Mouse (Mus musculus) stomach, embryonic 16.5 days (tissue): Measurements from ENCODE around the gene Rbm24. TPM values are rescaled to one million over a fixed set of nuclear protein-coding genes. Genes with fewer than 3 reads are reported as not detected.

Experiments
- ATAC-seq: fragments of 200-750 bp; cut with Nextera tagmentation; 2 replicates; pipeline ENCODE4 v1.8.0; 2017; ENCODE audit warnings: moderate number of reproducible peaks, moderate TSS enrichment; ENCODE audit not compliant: insufficient read depth, low FRiP score
- H3K27ac ChIP-seq: fragments of 300-500 bp; sonication (generic); 2 replicates; pipeline ENCODE4 v1.5.1; 2014; ENCODE audit warnings: low read length
- H3K27me3 ChIP-seq: fragments of 300-500 bp; sonication (generic); 2 replicates; pipeline ENCODE4 v1.6.1; 2014; ENCODE audit warnings: low read length, control low read depth, mixed read lengths; ENCODE audit not compliant: control insufficient read depth, insufficient read depth
- H3K36me3 ChIP-seq: fragments of 300-500 bp; sonication (generic); 2 replicates; pipeline ENCODE4 v1.6.1; 2014; ENCODE audit warnings: low read length; ENCODE audit not compliant: control insufficient read depth, insufficient read depth
- H3K4me1 ChIP-seq: fragments of 300-500 bp; sonication (generic); 2 replicates; pipeline ENCODE4 v1.6.1; 2014; ENCODE audit warnings: low read length, control low read depth, mixed read lengths; ENCODE audit not compliant: control insufficient read depth, insufficient read depth
- H3K4me2 ChIP-seq: fragments of 300-500 bp; sonication (generic); 2 replicates; pipeline ENCODE4 v1.6.1; 2014; ENCODE audit warnings: low read depth, low read length, mixed read lengths
- H3K4me3 ChIP-seq: fragments of 300-500 bp; sonication (generic); replicated peaks from 2 replicates; pipeline ENCODE4 v1.5.1; 2014; ENCODE audit warnings: mild to moderate bottlenecking, low read length
- H3K9ac ChIP-seq: fragments of 300-500 bp; sonication (generic); 2 replicates; pipeline ENCODE4 v1.6.1; 2014; ENCODE audit warnings: low read length
- H3K9me3 ChIP-seq: fragments of 300-500 bp; sonication (generic); replicated peaks from 2 replicates; pipeline ENCODE4 v1.6.1; 2016; ENCODE audit warnings: low read length, control low read depth; ENCODE audit not compliant: control insufficient read depth
- WGBS: fragments of 180-500 bp; shearing (Covaris S2); extraction: QIAGEN DNeasy Blood & Tissue Kit; methylation state at CpG from one replicate; pipeline ENCODE4 v1.1.7; 2014; 5-methylcytosine and 5-hydroxymethylcytosine counted together
- polyA plus RNA-seq: library from polyadenylated mRNA; unstranded; fragments of >200 nt; fragmentation: Nextera tagmentation; extraction: Ambion mirVana; gene quantifications from 2 replicates; pipeline ENCODE4 v1.2.1, GENCODE M21; 2015

The Rbm24 gene
- polyA plus RNA-seq, 1 experiment from 2014 or later, result 2.0 TPM

GRCm38 (mm10) chr13:46450623-46451022, 32.4 kb downstream of the Rbm24 start:
- Histone ChIP-seq H3K4me2 (no peak overlapping the region), H3K4me1 (no peaks in the 10 kb centered on the region), H3K27ac (no peak overlapping the region), H3K9me3 (no peaks in the 10 kb centered on the region), H3K36me3 (no peaks in the 10 kb centered on the region), H3K4me3 (no peak overlapping the region), H3K9ac (no peak overlapping the region), H3K27me3 (no peaks in the 10 kb centered on the region)
- 0 out of 2 replicates have a peak, but pooled peaks have one; percentile 21 for ATAC-seq
- 56% methylated on average over 7 of the region's 7 CpGs for WGBS

GRCm38 (mm10) chr13:46451548-46451947, 33.3 kb downstream of the Rbm24 start:
- no peak for ATAC-seq
- H3K36me3 ChIP-seq, result no peaks in the 10 kb centered on the region
- H3K4me1 ChIP-seq, result no peaks in the 10 kb centered on the region
- H3K9me3 ChIP-seq, result no peaks in the 10 kb centered on the region
- no peak overlapping the region for H3K4me3 ChIP-seq
- no peak overlapping the region for H3K4me2 ChIP-seq
- H3K9ac ChIP-seq, result no peak overlapping the region
- 53% methylated on average over 3 of the region's 3 CpGs for WGBS
- no peak overlapping the region for H3K27ac ChIP-seq
- H3K27me3 ChIP-seq, result no peaks in the 10 kb centered on the region

GRCm38 (mm10) chr13:46459546-46459945, 41.3 kb downstream of the Rbm24 start:
- H3K27ac ChIP-seq, result no peak overlapping the region
- no peaks in the 10 kb centered on the region for H3K9me3 ChIP-seq
- no peaks in the 10 kb centered on the region for H3K4me1 ChIP-seq
- no peak overlapping the region for H3K4me2 ChIP-seq
- H3K36me3 ChIP-seq, result no peaks in the 10 kb centered on the region
- H3K4me3 ChIP-seq, result no peak overlapping the region
- WGBS, result 92% methylated on average over 10 of the region's 10 CpGs
- H3K9ac ChIP-seq, result no peak overlapping the region
- no peaks in the 10 kb centered on the region for H3K27me3 ChIP-seq
- no peak for ATAC-seq

GRCm38 (mm10) chr13:46462280-46462679, 44.0 kb downstream of the Rbm24 start:
- H3K4me3 ChIP-seq, result no peak overlapping the region
- no peak overlapping the region for H3K27ac ChIP-seq
- no peaks in the 10 kb centered on the region for H3K4me1 ChIP-seq
- no peak overlapping the region for H3K4me2 ChIP-seq
- WGBS, result 91% methylated on average over 4 of the region's 4 CpGs
- no peak for ATAC-seq
- H3K9ac ChIP-seq, result no peak overlapping the region
- no peaks in the 10 kb centered on the region for H3K27me3 ChIP-seq
- H3K36me3 ChIP-seq, result no peaks in the 10 kb centered on the region
- no peaks in the 10 kb centered on the region for H3K9me3 ChIP-seq

- ATAC-seq, result no peak
- no peak overlapping the region for H3K9ac ChIP-seq
- no peaks in the 10 kb centered on the region for H3K36me3 ChIP-seq
Measured at GRCm38 (mm10) chr13:46463764-46464163, 45.5 kb downstream of the Rbm24 start.

GRCm38 (mm10) chr13:46468251-46468650, 50.0 kb downstream of the Rbm24 start:
- Histone ChIP-seq H3K36me3 (no peaks in the 10 kb centered on the region), H3K4me2 (no peak overlapping the region), H3K4me1 (no peaks in the 10 kb centered on the region), H3K27ac (no peak overlapping the region), H3K9me3 (no peaks in the 10 kb centered on the region), H3K9ac (no peak overlapping the region), H3K4me3 (no peak overlapping the region), H3K27me3 (no peaks in the 10 kb centered on the region)
- ATAC-seq, result no peak
- 54% methylated on average over 8 of the region's 8 CpGs for WGBS

More at GRCm38 (mm10) chr13:46463764-46464163, 45.5 kb downstream of the Rbm24 start:
- no peak overlapping the region for H3K27ac ChIP-seq
- H3K4me3 ChIP-seq, result no peak overlapping the region
- no peaks in the 10 kb centered on the region for H3K27me3 ChIP-seq
- no peaks in the 10 kb centered on the region for H3K9me3 ChIP-seq
- no peak overlapping the region for H3K4me2 ChIP-seq
- WGBS, result 52% methylated on average over 3 of the region's 3 CpGs
- H3K4me1 ChIP-seq, result no peaks in the 10 kb centered on the region

- no peak overlapping the region for H3K4me2 ChIP-seq
- H3K36me3 ChIP-seq, result no peaks in the 10 kb centered on the region
- ATAC-seq, result no peak
- H3K27ac ChIP-seq, result no peak overlapping the region
- H3K9ac ChIP-seq, result no peak overlapping the region
- no peaks in the 10 kb centered on the region for H3K27me3 ChIP-seq
- no peak overlapping the region for H3K4me3 ChIP-seq
- no peaks in the 10 kb centered on the region for H3K9me3 ChIP-seq
- 80% methylated on average over 2 of the region's 2 CpGs for WGBS
- no peaks in the 10 kb centered on the region for H3K4me1 ChIP-seq
Measured at GRCm38 (mm10) chr13:46469536-46469935, 51.3 kb downstream of the Rbm24 start.

Other genes with a start within 250 kb of the Rbm24 start
- gene Stmnd1, start 144.7 kb upstream of the Rbm24 start, polyA plus RNA-seq, result 0.19 TPM in 1 of 2 replicates, not detected in the other
- 12.5 and 18.3 TPM in 2 replicates for gene Cap2, start 83.4 kb downstream of the Rbm24 start, polyA plus RNA-seq